Comparison of ENCODE assay signal across 8 mouse cellular contexts in genomic region chr2:32962875-32963220, GRCm38 (mm10). TPM values are rescaled to one million over a fixed set of nuclear protein-coding genes. Genes with fewer than 3 reads are reported as not detected.
A peak's percentile ranks its signal among the peaks of the same experiment; 100 is the strongest.
DNase-seq lines count a peak whose midpoint lies in the region; ATAC-seq and TF ChIP-seq lines count a peak whose summit lies in the region.

No protein-coding gene starts in this region.

- TF ChIP-seq CTCF in kidney, postnatal 0 days (IDR thresholded peaks at IDR 0.05; ENCODE audit: low read depth): no peak
- no peak for TF ChIP-seq CTCF in intestine, postnatal 0 days (IDR thresholded peaks at IDR 0.05; ENCODE audit: low read depth)
- no peak for TF ChIP-seq CTCF in small intestine, adult 2 months (IDR thresholded peaks at IDR 0.05; ENCODE audit: extremely low read depth, insufficient read length, insufficient replicate concordance, low read depth, low read length)

- peaks cover 12% of the 10 kb centered on the region for H3K4me1 ChIP-seq in kidney, postnatal 0 days (replicated peaks; ENCODE audit: insufficient read depth, low read length)
- peaks cover 4% of the 10 kb centered on the region; the same call in 1 of the 2 replicates for H3K4me1 ChIP-seq in brown adipose tissue, adult 24 weeks (ENCODE audit: control insufficient read depth, insufficient read depth, insufficient read length, low read length)
- peaks cover 13% of the 10 kb centered on the region for H3K4me1 ChIP-seq in intestine, postnatal 0 days (replicated peaks; ENCODE audit: control insufficient read depth, insufficient read depth, low read length)
- H3K4me1 ChIP-seq in small intestine, adult 2 months (ENCODE audit: control insufficient read depth, insufficient read depth, insufficient read length, low read length): peaks cover 5% of the 10 kb centered on the region

- DNase-seq in kidney, postnatal 0 days (ENCODE audit: low spot score): no peak
- no peak for DNase-seq in kidney, adult 18-20 months
- no peak for DNase-seq in adrenal gland, adult 8-10 months
- DNase-seq in urinary bladder, postnatal 14 days (ENCODE audit: low spot score): no peak
- DNase-seq in c-Kit-positive CD71-positive TER-119-positive erythroid progenitor cells, embryonic 14.5 days (ENCODE audit: low spot score): no peak

- no peaks in the 10 kb centered on the region for H3K27me3 ChIP-seq in kidney, postnatal 0 days (ENCODE audit: insufficient read depth, low read length)
- H3K27me3 ChIP-seq in intestine, postnatal 0 days (replicated peaks; ENCODE audit: control insufficient read depth, insufficient read depth, low read length): no peaks in the 10 kb centered on the region
- no peaks in the 10 kb centered on the region for H3K27me3 ChIP-seq in small intestine, adult 2 months (ENCODE audit: control insufficient read depth, insufficient read depth, low read length)

- H3K4me3 ChIP-seq in kidney, postnatal 0 days (replicated peaks; ENCODE audit: low read depth, low read length): peak overlapping the region; percentile 70
- H3K4me3 ChIP-seq in brown adipose tissue, adult 24 weeks (ENCODE audit: insufficient read depth, low read depth, low read length): peak overlapping the region; percentile 59
- peak overlapping the region; percentile 75 for H3K4me3 ChIP-seq in intestine, postnatal 0 days (ENCODE audit: low read depth, low read length)
- H3K4me3 ChIP-seq in small intestine, adult 2 months (ENCODE audit: low read depth, low read length): peak overlapping the region; percentile 73

- ATAC-seq in kidney, postnatal 0 days (replicated peaks; ENCODE audit: low FRiP score, low read depth): no peak
- no peak for ATAC-seq in intestine, postnatal 0 days

- TF ChIP-seq POLR2A in small intestine, adult 2 months (IDR thresholded peaks at IDR 0.05; ENCODE audit: low read depth, low read length): no peak

- H3K9me3 ChIP-seq in kidney, postnatal 0 days (replicated peaks; ENCODE audit: low read length): no peaks in the 10 kb centered on the region
- H3K9me3 ChIP-seq in intestine, postnatal 0 days (ENCODE audit: control insufficient read depth): no peaks in the 10 kb centered on the region

- WGBS in kidney, postnatal 0 days: 3% methylated on average over 9 of the region's 9 CpGs
- WGBS in intestine, postnatal 0 days: 5% methylated on average over 9 of the region's 9 CpGs
- WGBS in small intestine, adult 2 months: 6% methylated on average over 9 of the region's 9 CpGs

- peaks cover 20% of the 10 kb centered on the region; the same call in 1 of the 2 replicates for H3K36me3 ChIP-seq in kidney, postnatal 0 days (ENCODE audit: insufficient read depth, low read length)
- H3K36me3 ChIP-seq in intestine, postnatal 0 days (ENCODE audit: control insufficient read depth, insufficient read depth): peaks cover 20% of the 10 kb centered on the region
- H3K36me3 ChIP-seq in small intestine, adult 2 months (ENCODE audit: control insufficient read depth, insufficient read depth, low read length): peaks cover 28% of the 10 kb centered on the region

- peak overlapping the region; percentile 90; the same call in 1 of the 2 replicates for H3K27ac ChIP-seq in kidney, postnatal 0 days
- no peak overlapping the region for H3K27ac ChIP-seq in brown adipose tissue, adult 24 weeks (replicated peaks; ENCODE audit: low read depth, low read length)
- peak overlapping the region; percentile 78; the same call in 1 of the 2 replicates for H3K27ac ChIP-seq in intestine, postnatal 0 days (ENCODE audit: low read depth, low read length)
- 0 out of 2 replicates have a peak overlapping the region, but pooled peaks have one; percentile 28 for H3K27ac ChIP-seq in small intestine, adult 2 months (ENCODE audit: insufficient read depth, low read depth, low read length)

- peak overlapping the region; percentile 72 for H3K4me2 ChIP-seq in kidney, postnatal 0 days (ENCODE audit: low read length)
- H3K4me2 ChIP-seq in intestine, postnatal 0 days (replicated peaks; ENCODE audit: low read depth): peak overlapping the region; percentile 95

- H3K9ac ChIP-seq in kidney, postnatal 0 days (ENCODE audit: low read depth, low read length): peak overlapping the region; percentile 92
- peak overlapping the region; percentile 75 for H3K9ac ChIP-seq in intestine, postnatal 0 days (ENCODE audit: low read depth, low read length)

RNA-seq across cellular contexts. Expression of gene Lrsam1, which starts 1.4 kb away (rescaled TPM):
- 8.6 and 9.0 TPM in 2 replicates for polyA plus RNA-seq in kidney, postnatal 0 days (2015; fragmentation: Nextera tagmentation; extraction: Ambion mirVana)
- polyA plus RNA-seq in brown adipose tissue, adult 24 weeks (2012; ENCODE audit: insufficient read depth, insufficient read length, missing spikeins): 6.6 and 13.1 TPM in 2 replicates
- 4.3 and 4.4 TPM in 2 replicates for polyA plus RNA-seq in intestine, postnatal 0 days (2015; fragmentation: Nextera tagmentation; extraction: Ambion mirVana)
- polyA plus RNA-seq in small intestine, adult 2 months (2012; rRNA removed): 6.4 and 12.0 TPM in 2 replicates
- total RNA-seq in adrenal gland, adult 8-10 months (2022): 10 to 100 TPM; 23.3 to 38.9 (median 28.5) TPM

RNA-seq across cellular contexts. Expression of gene Rpl12, which starts 1.5 kb away (rescaled TPM):
- polyA plus RNA-seq in kidney, postnatal 0 days (2015; fragmentation: Nextera tagmentation; extraction: Ambion mirVana): 173 and 195 TPM in 2 replicates
- polyA plus RNA-seq in brown adipose tissue, adult 24 weeks (2012; ENCODE audit: insufficient read depth, insufficient read length, missing spikeins): 5.8 and 7.5 TPM in 2 replicates
- polyA plus RNA-seq in intestine, postnatal 0 days (2015; fragmentation: Nextera tagmentation; extraction: Ambion mirVana): 90.6 and 103 TPM in 2 replicates
- polyA plus RNA-seq in small intestine, adult 2 months (2012; rRNA removed): 80.3 and 161 TPM in 2 replicates
- 100 to 1,000 TPM; 137 to 206 (median 196) TPM for total RNA-seq in adrenal gland, adult 8-10 months (2022)

RNA-seq across cellular contexts. Expression of gene Slc2a8, which starts 19.0 kb away (rescaled TPM):
- polyA plus RNA-seq in kidney, postnatal 0 days (2015; fragmentation: Nextera tagmentation; extraction: Ambion mirVana): 36.8 and 37.1 TPM in 2 replicates
- polyA plus RNA-seq in brown adipose tissue, adult 24 weeks (2012; ENCODE audit: insufficient read depth, insufficient read length, missing spikeins): 13.1 and 15.2 TPM in 2 replicates
- 48.7 and 50.2 TPM in 2 replicates for polyA plus RNA-seq in intestine, postnatal 0 days (2015; fragmentation: Nextera tagmentation; extraction: Ambion mirVana)
- 16.6 and 46.7 TPM in 2 replicates for polyA plus RNA-seq in small intestine, adult 2 months (2012; rRNA removed)
- 10 to 100 TPM; 19.8 to 28.5 (median 24.4) TPM for total RNA-seq in adrenal gland, adult 8-10 months (2022)
